Mouse (Mus musculus) left cerebral cortex, adult 18-20 months (tissue): ENCODE results near the gene Olfr980. TPM values are rescaled to one million over a fixed set of nuclear protein-coding genes. Genes with fewer than 3 reads are reported as not detected.
"Not testable (repeated sequence)": the region's sequence is repeated elsewhere in the genome, so short reads cannot be mapped to it uniquely, and the experiment has no call there.

ENCODE experiments used
- DNase-seq, 2 experiments: peaks; one replicate each; pipeline ENCODE4 v3.0.0; 2021 to 2022; ENCODE audit warnings: low spot score in 2 of 2, mixed read lengths in 1 of 2
- long read RNA-seq, 2 experiments: library from polyadenylated mRNA; stranded (forward); transcript quantifications; one replicate each; pipeline ENCODE4 v2.0.0; 2021
- total RNA-seq, 2 experiments: library from RNA; stranded (reverse); gene quantifications; 2 replicates each; pipeline ENCODE4 v1.2.3; 2021

Olfr980 gene
- total RNA-seq = not detected
- long read RNA-seq, experiment 1 = 0 reads
- long read RNA-seq, experiment 2 = 0 reads

- no peak for DNase-seq
These were observed at the start of gene Olfr980 for GRCm38 (mm10) chr9:40009482-40009881. Olfr980 (minus strand) TSS chr9:40009582.

DNA sequence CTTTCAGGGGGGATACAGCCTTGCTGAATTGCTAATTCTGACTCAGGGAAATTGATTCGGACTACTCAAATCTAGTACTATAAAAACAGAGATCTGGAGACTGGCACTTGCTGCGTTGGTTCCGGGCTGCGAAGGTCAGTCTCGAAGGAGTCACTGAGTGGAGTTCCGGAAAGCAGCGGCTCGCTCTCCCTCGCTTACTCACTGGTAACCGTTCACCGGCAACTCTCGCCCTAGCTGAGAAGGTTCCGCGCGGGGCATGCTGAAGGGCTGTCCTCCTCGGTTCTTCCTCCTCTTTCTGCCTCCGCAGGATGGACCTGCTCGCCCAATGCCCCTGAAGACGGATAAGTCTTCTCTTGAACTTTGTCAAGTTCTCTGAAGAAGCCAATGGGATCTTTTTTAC lies 40.8 kb upstream of the Olfr980 start:
- no peak for DNase-seq

DNA sequence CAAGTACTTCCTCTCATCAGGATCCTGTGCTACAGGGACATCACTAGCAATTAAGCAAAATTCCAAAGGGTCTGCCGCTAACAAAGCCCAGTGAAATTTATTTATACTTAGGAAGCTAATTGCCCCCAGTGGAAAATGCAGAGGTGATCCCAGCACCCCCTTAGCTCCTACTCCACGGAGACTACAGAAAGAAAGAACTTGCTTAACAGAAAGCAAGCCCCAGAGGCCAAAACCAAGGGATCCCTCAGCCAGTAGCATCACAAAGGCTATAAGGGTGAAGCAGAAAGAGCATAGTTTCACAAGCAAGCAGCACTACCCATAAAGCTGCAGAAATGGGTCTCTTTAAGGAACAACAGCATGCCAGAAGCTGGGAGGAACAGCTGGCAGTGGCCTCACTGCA lies 11.8 kb upstream of the Olfr980 start, which contains the start of gene Olfr981:
TSS of gene Olfr981 (plus strand) at position 301 of the 400 bp plus-strand sequence.
- no peak for DNase-seq

- no peak for DNase-seq
These were observed 6.0 kb downstream of the Olfr980 start, which contains the start of gene Olfr979 for GRCm38 (mm10) chr9:40003365-40003764. Olfr979 (minus strand) TSS chr9:40003465.

DNA sequence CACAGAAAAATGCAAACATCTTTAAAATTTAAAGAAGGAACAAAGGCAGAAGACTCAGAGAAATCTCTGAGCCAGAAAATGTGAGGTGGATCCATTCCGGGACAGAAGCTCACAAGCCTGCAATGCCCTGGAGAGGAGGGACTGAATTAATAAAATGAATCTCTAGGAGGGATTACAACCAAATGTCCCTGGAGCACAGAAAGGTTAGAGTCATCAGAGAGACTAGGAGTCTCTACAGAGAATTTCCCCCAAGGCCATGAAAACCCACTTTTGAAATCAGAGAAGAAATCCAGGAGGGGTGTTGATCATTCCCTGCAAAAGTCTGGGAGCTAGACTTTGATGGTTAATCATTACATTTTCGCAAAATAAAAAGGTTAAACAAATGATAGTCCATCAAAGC lies 17.6 kb downstream of the Olfr980 start, which contains the start of gene Olfr978:
TSS of gene Olfr978 (plus strand) at position 301 of the 400 bp plus-strand sequence.
- no peak for DNase-seq

DNA sequence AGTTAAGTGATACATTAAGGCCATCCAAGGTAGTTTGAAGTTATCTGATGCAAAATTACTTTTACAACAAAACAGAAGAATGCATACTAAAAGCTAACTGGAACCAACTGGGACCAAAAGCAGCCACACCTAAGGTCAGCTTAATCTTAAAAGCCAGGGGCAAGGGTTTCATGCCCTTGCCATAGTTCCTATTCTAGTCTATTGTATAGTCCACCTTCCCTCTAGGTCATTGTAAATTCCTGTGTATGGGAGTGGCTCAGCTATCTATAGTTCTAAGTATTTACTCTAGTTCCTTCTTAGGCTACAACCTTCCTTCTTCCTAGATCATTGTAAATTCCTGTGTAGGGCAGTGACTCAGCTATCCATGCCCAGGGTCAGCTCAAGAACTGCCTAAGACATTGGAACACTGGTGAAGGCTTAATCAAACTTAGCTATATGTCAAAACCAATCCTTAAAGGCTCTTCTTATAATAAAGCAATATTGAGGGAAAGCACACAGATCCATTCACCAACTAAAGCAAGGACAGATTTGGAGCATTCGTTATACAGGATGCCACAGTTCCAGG lies 32.7 kb downstream of the Olfr980 start:
- DNase-seq = not testable (repeated sequence)

GRCm38 (mm10) chr9:39961033-39961432 lies 48.3 kb downstream of the Olfr980 start, which contains the start of gene Olfr976:
Olfr976 (minus strand) TSS chr9:39961133.
- not testable (repeated sequence) for DNase-seq

Other genes starting within 250 kb of the Olfr980 start
- not detected for gene Olfr968, start 226.3 kb downstream of the Olfr980 start, total RNA-seq
- gene Olfr969, start 218.6 kb downstream of the Olfr980 start, total RNA-seq = not detected
- not detected for gene Olfr970, start 200.7 kb downstream of the Olfr980 start, total RNA-seq
- gene Olfr971, start 172.7 kb downstream of the Olfr980 start, total RNA-seq = not detected
- not detected for gene Olfr972, start 143.2 kb downstream of the Olfr980 start, total RNA-seq
- not detected for gene Olfr229, start 102.2 kb downstream of the Olfr980 start, total RNA-seq
- gene Olfr974, start 72.1 kb downstream of the Olfr980 start, total RNA-seq = not detected
- not detected for gene Olfr975, start 57.5 kb downstream of the Olfr980 start, total RNA-seq
- not detected for gene Olfr976, start 48.4 kb downstream of the Olfr980 start, total RNA-seq
- not detected for gene Olfr978, start 17.5 kb downstream of the Olfr980 start, total RNA-seq
- not detected for gene Olfr979, start 6.1 kb downstream of the Olfr980 start, total RNA-seq
- not detected for gene Olfr981, start 11.9 kb upstream of the Olfr980 start, total RNA-seq
- not detected for gene Olfr982, start 64.2 kb upstream of the Olfr980 start, total RNA-seq
- gene Olfr983, start 84.0 kb upstream of the Olfr980 start, total RNA-seq = not detected
- not detected for gene Olfr984, start 104.6 kb upstream of the Olfr980 start, total RNA-seq
- not detected for gene Olfr985, start 120.6 kb upstream of the Olfr980 start, total RNA-seq
- not detected for gene Tmem225, start 138.5 kb upstream of the Olfr980 start, total RNA-seq
- not detected for gene Olfr986, start 171.3 kb upstream of the Olfr980 start, total RNA-seq
- 1 to 10 TPM; 3.4 to 3.6 TPM for gene Zfp202, start 182.7 kb upstream of the Olfr980 start, total RNA-seq